Mouse (Mus musculus) neutrophil, adult 65 days (primary cell): ENCODE data around the gene Prl7a1. TPM values are rescaled to one million over a fixed set of nuclear protein-coding genes. Genes with fewer than 3 reads are reported as not detected.

Experiments
- total RNA-seq: library from RNA; stranded (reverse); gene quantifications from 2 replicates; pipeline ENCODE4 v1.2.4, GENCODE M21; 2023

Gene Prl7a1
- not detected in 2 replicates for total RNA-seq

GRCm38 (mm10) chr13:27642393-27642792 is at the start of gene Prl7a1:
Gene Prl7a1 (minus strand): TSS chr13:27642493.

GRCm38 (mm10) chr13:27667936-27668335 is 25.6 kb upstream of the Prl7a1 start, which contains the start of gene Prl7a2:
Gene Prl7a2 (minus strand): TSS chr13:27668036.

DNA sequence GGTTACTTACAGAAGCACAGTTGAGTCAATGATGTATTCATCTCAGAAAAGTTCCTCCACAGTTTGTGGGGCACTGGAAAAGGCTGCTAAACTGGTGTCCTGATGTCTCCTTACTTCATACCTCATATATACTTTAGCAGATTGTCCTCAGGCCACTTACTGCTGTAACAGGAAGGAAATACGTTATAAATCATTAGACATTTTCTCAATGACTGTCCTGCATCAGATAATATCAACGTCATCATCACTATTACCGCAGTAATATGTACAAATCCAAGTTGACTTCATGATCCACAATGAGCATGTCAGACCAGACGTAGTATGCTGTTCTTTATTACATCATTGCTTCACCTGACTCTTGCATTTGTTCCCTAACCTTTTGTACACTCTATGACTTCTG is 31.8 kb downstream of the Prl7a1 start, which contains the start of gene Prl7b1:
Gene Prl7b1 (minus strand): TSS at position 101 of the 400 bp plus-strand sequence.

Other genes with a start within 250 kb of the Prl7a1 start
- not detected in 2 replicates for gene Prl8a6, start 203.8 kb downstream of the Prl7a1 start, total RNA-seq
- gene Prl8a8, start 129.3 kb downstream of the Prl7a1 start, total RNA-seq: not detected in 2 replicates
- not detected in 2 replicates for gene Prl8a9, start 77.9 kb downstream of the Prl7a1 start, total RNA-seq
- not detected in 2 replicates for gene Prl8a1, start 60.3 kb downstream of the Prl7a1 start, total RNA-seq
- gene Prl7b1, start 31.9 kb downstream of the Prl7a1 start, total RNA-seq: not detected in 2 replicates
- not detected in 2 replicates for gene Prl7a2, start 25.5 kb upstream of the Prl7a1 start, total RNA-seq
- gene Prl7d1, start 74.2 kb upstream of the Prl7a1 start, total RNA-seq: not detected in 2 replicates
- gene Prl7c1, start 138.3 kb upstream of the Prl7a1 start, total RNA-seq: not detected in 2 replicates
- not detected in 2 replicates for gene Prl2a1, start 159.2 kb upstream of the Prl7a1 start, total RNA-seq
- gene Prl2c1, start 206.8 kb upstream of the Prl7a1 start, total RNA-seq: not detected in 2 replicates